Comparison of ENCODE assay signal across 23 mouse cellular contexts in genomic region chr1:61685221-61685814, GRCm38 (mm10). TPM values are rescaled to one million over a fixed set of nuclear protein-coding genes. Genes with fewer than 3 reads are reported as not detected.
DNase-seq lines count a peak whose midpoint lies in the region; ATAC-seq lines count a peak whose summit lies in the region.
"Had no signal": no experiment of that assay in that cellular context is flagged by ENCODE, and none has a peak within 500 bp of the region (broad histone marks: within the 10 kb centered on the region; RNA-seq: fewer than 3 reads in every experiment).

No protein-coding gene starts in this region.

- peaks cover 45% of the 10 kb centered on the region for H3K4me1 ChIP-seq in hindbrain, embryonic 10.5 days (replicated peaks)
- H3K4me1 ChIP-seq in hindbrain, embryonic 16.5 days (ENCODE audit: control insufficient read depth, insufficient read depth, low read depth, low read length), result no peaks in the 10 kb centered on the region
- peaks cover 30% of the 10 kb centered on the region for H3K4me1 ChIP-seq in embryonic facial prominence, embryonic 10.5 days
- no peaks in the 10 kb centered on the region; the same call in 1 of the 2 replicates for H3K4me1 ChIP-seq in forebrain, embryonic 16.5 days (replicated peaks; ENCODE audit: control insufficient read depth, insufficient read depth, low read length)
- H3K4me1 ChIP-seq: embryonic facial prominence, embryonic 13.5 days; intestine, embryonic 15.5 days had no signal

- peak; percentile 54 for DNase-seq in hindbrain, embryonic 10.5 days (ENCODE audit: low spot score)
- peak; percentile 84 for DNase-seq in Muller cell, postnatal 12 days (ENCODE audit: inconsistent ontology term)
- DNase-seq in embryonic facial prominence, embryonic 10.5 days (ENCODE audit: low spot score), result peak; percentile 14
- no peak for DNase-seq in left cerebral cortex, postnatal 36 days (ENCODE audit: low spot score in 2 of 2)
- no peak for DNase-seq in kidney, postnatal 4 days
- DNase-seq in MN1 (ENCODE audit: low spot score), result no peak
- DNase-seq: adrenal gland, postnatal 36 days; cerebellum, adult 18-20 months; cerebellum, postnatal 25 days; heart, postnatal 10 days; left cerebral cortex, postnatal 4 days; liver; lung, postnatal 14 days; right cerebral cortex, adult 18-20 months; thymus, postnatal 14 days had no signal

- intact Hi-C loops in left cerebral cortex, postnatal 36 days (cut with DNase I), result no loop called here

- no peak for ATAC-seq in hindbrain, embryonic 16.5 days
- 0 out of 2 replicates have a peak, but pooled peaks have one; percentile 28 for ATAC-seq in forebrain, embryonic 16.5 days
- ATAC-seq: CD4-positive, CD25-positive, alpha-beta regulatory T cell, adult 4 months; intestine, embryonic 15.5 days had no signal

- H3K9me3 ChIP-seq in hindbrain, embryonic 10.5 days, result no peaks in the 10 kb centered on the region
- H3K9me3 ChIP-seq in hindbrain, embryonic 16.5 days (ENCODE audit: control insufficient read depth, low read length), result no peaks in the 10 kb centered on the region
- no peaks in the 10 kb centered on the region for H3K9me3 ChIP-seq in embryonic facial prominence, embryonic 10.5 days
- H3K9me3 ChIP-seq in forebrain, embryonic 16.5 days (ENCODE audit: control insufficient read depth, low read length), result no peaks in the 10 kb centered on the region
- H3K9me3 ChIP-seq: embryonic facial prominence, embryonic 13.5 days; hindbrain, embryonic 13.5 days; intestine, embryonic 15.5 days had no signal

- H3K4me2 ChIP-seq in hindbrain, embryonic 16.5 days (ENCODE audit: low read length), result no peak overlapping the region
- H3K4me2 ChIP-seq in forebrain, embryonic 16.5 days (ENCODE audit: low read length), result no peak overlapping the region
- H3K4me2 ChIP-seq: embryonic facial prominence, embryonic 13.5 days; heart, embryonic 11.5 days; hindbrain, embryonic 13.5 days; intestine, embryonic 15.5 days had no signal

- no peaks in the 10 kb centered on the region for H3K36me3 ChIP-seq in hindbrain, embryonic 10.5 days
- H3K36me3 ChIP-seq in hindbrain, embryonic 16.5 days (ENCODE audit: control insufficient read depth, insufficient read depth, low read length), result no peaks in the 10 kb centered on the region
- H3K36me3 ChIP-seq in embryonic facial prominence, embryonic 10.5 days (replicated peaks), result no peaks in the 10 kb centered on the region
- H3K36me3 ChIP-seq in forebrain, embryonic 16.5 days (ENCODE audit: control insufficient read depth, insufficient read depth), result no peaks in the 10 kb centered on the region
- H3K36me3 ChIP-seq: embryonic facial prominence, embryonic 13.5 days; hindbrain, embryonic 13.5 days; intestine, embryonic 15.5 days had no signal

- H3K9ac ChIP-seq in hindbrain, embryonic 16.5 days (ENCODE audit: low read depth, low read length), result no peak overlapping the region
- no peak overlapping the region for H3K9ac ChIP-seq in forebrain, embryonic 16.5 days (replicated peaks; ENCODE audit: low read depth, low read length)
- H3K9ac ChIP-seq: embryonic facial prominence, embryonic 13.5 days; hindbrain, embryonic 13.5 days; intestine, embryonic 15.5 days had no signal

- H3K27ac ChIP-seq in hindbrain, embryonic 10.5 days, result no peak overlapping the region
- no peak overlapping the region for H3K27ac ChIP-seq in hindbrain, embryonic 16.5 days (ENCODE audit: low read depth, low read length)
- no peak overlapping the region for H3K27ac ChIP-seq in embryonic facial prominence, embryonic 10.5 days (replicated peaks)
- no peak overlapping the region for H3K27ac ChIP-seq in forebrain, embryonic 16.5 days (ENCODE audit: low read length)
- H3K27ac ChIP-seq: embryonic facial prominence, embryonic 13.5 days; hindbrain, embryonic 13.5 days; intestine, embryonic 15.5 days had no signal

- WGBS in hindbrain, embryonic 10.5 days, result 26% methylated on average over 8 of the region's 8 CpGs
- WGBS in hindbrain, embryonic 16.5 days, result 12% methylated on average over 8 of the region's 8 CpGs
- WGBS in embryonic facial prominence, embryonic 10.5 days, result 30% methylated on average over 8 of the region's 8 CpGs
- WGBS in forebrain, embryonic 16.5 days, result 17% methylated on average over 8 of the region's 8 CpGs

- H3K4me3 ChIP-seq in hindbrain, embryonic 10.5 days, result no peak overlapping the region
- no peak overlapping the region for H3K4me3 ChIP-seq in hindbrain, embryonic 16.5 days (ENCODE audit: low read length)
- no peak overlapping the region for H3K4me3 ChIP-seq in embryonic facial prominence, embryonic 10.5 days
- H3K4me3 ChIP-seq in forebrain, embryonic 16.5 days (replicated peaks; ENCODE audit: low read length), result no peak overlapping the region
- H3K4me3 ChIP-seq: embryonic facial prominence, embryonic 13.5 days; hindbrain, embryonic 13.5 days; intestine, embryonic 15.5 days; myocyte had no signal

- peaks cover 38% of the 10 kb centered on the region for H3K27me3 ChIP-seq in hindbrain, embryonic 10.5 days (ENCODE audit: insufficient read depth, poor library complexity, severe bottlenecking)
- H3K27me3 ChIP-seq in hindbrain, embryonic 16.5 days (replicated peaks; ENCODE audit: control insufficient read depth, insufficient read depth, low read length), result no peaks in the 10 kb centered on the region
- H3K27me3 ChIP-seq in embryonic facial prominence, embryonic 10.5 days (replicated peaks; ENCODE audit: low read depth, poor library complexity, severe bottlenecking), result 0 out of 2 replicates have a peak, but pooled peaks cover 7% of the 10 kb centered on the region
- no peaks in the 10 kb centered on the region for H3K27me3 ChIP-seq in forebrain, embryonic 16.5 days (replicated peaks; ENCODE audit: control insufficient read depth, insufficient read depth, low read length)
- H3K27me3 ChIP-seq: embryonic facial prominence, embryonic 13.5 days; hindbrain, embryonic 13.5 days; intestine, embryonic 15.5 days had no signal

RNA-seq across cellular contexts. Expression of gene Pard3b, which starts 46.7 kb away (rescaled TPM):
- 11.9 and 12.7 TPM in 2 replicates for polyA plus RNA-seq in hindbrain, embryonic 10.5 days (2016; fragmentation: Nextera tagmentation; extraction: Ambion mirVana)
- polyA plus RNA-seq in hindbrain, embryonic 16.5 days (2015; fragmentation: Nextera tagmentation; extraction: Ambion mirVana), result 7.3 and 8.9 TPM in 2 replicates
- 5.4 and 7.5 TPM in 2 replicates for polyA plus RNA-seq in embryonic facial prominence, embryonic 10.5 days (2016; fragmentation: Nextera tagmentation; extraction: Ambion mirVana)
- 4.6 and 6.3 TPM in 2 replicates for polyA plus RNA-seq in forebrain, embryonic 16.5 days (2015; fragmentation: Nextera tagmentation; extraction: Ambion mirVana)
- total RNA-seq in left cerebral cortex, postnatal 36 days (2021), result 1 to 10 TPM; 2.7 to 4.0 TPM

Comparison
In these comparisons a context has a peak if more than half of its experiments do, and no peak if none do; other contexts are left out.
1. DNase-seq: peak in hindbrain, embryonic 10.5 days (single experiment), Muller cell, postnatal 12 days (single experiment) and embryonic facial prominence, embryonic 10.5 days (single experiment); none in left cerebral cortex, postnatal 36 days (0 of 2), kidney, postnatal 4 days (0 of 2) and MN1 (single experiment).